Mouse (Mus musculus) testis, postnatal 14 days (tissue): Measurements from ENCODE around the gene Fyn.

ENCODE experiments used
- DNase-seq: peaks from one replicate; pipeline ENCODE4 v3.0.0; 2021; ENCODE audit warnings: low spot score

Fyn gene

GRCm38 (mm10) chr10:39443947-39444346 lies 75.3 kb downstream of the Fyn start:
- no peak for DNase-seq

- DNase-seq: no peak
Observed at GRCm38 (mm10) chr10:39445870-39446269, 77.2 kb downstream of the Fyn start.

GRCm38 (mm10) chr10:39446706-39447105 lies 78.1 kb downstream of the Fyn start:
- no peak for DNase-seq

- DNase-seq: no peak
Observed at GRCm38 (mm10) chr10:39449179-39449578, 80.5 kb downstream of the Fyn start.

GRCm38 (mm10) chr10:39450356-39450755 lies 81.7 kb downstream of the Fyn start:
- DNase-seq: no peak

GRCm38 (mm10) chr10:39451065-39451464 lies 82.4 kb downstream of the Fyn start:
- DNase-seq: no peak

- DNase-seq: no peak
Observed at GRCm38 (mm10) chr10:39451918-39452624, 83.4 kb downstream of the Fyn start.

GRCm38 (mm10) chr10:39455344-39455743 lies 86.7 kb downstream of the Fyn start:
- no peak for DNase-seq

- DNase-seq: no peak
Observed at GRCm38 (mm10) chr10:39455857-39456620, 87.4 kb downstream of the Fyn start.

- no peak for DNase-seq
Observed at GRCm38 (mm10) chr10:39456776-39457175, 88.1 kb downstream of the Fyn start.

GRCm38 (mm10) chr10:39457281-39457680 lies 88.6 kb downstream of the Fyn start:
- no peak for DNase-seq

- peak; percentile 41 for DNase-seq
Observed at GRCm38 (mm10) chr10:39458766-39459699, 90.4 kb downstream of the Fyn start.

- no peak for DNase-seq
Observed at GRCm38 (mm10) chr10:39460621-39461020, 92.0 kb downstream of the Fyn start.

GRCm38 (mm10) chr10:39461909-39462308 lies 93.3 kb downstream of the Fyn start:
- no peak for DNase-seq

- DNase-seq: no peak
Observed at GRCm38 (mm10) chr10:39462711-39463110, 94.1 kb downstream of the Fyn start.

GRCm38 (mm10) chr10:39464383-39464782 lies 95.7 kb downstream of the Fyn start:
- DNase-seq: no peak

GRCm38 (mm10) chr10:39467317-39467716 lies 98.7 kb downstream of the Fyn start:
- DNase-seq: no peak

GRCm38 (mm10) chr10:39467821-39468220 lies 99.2 kb downstream of the Fyn start:
- DNase-seq: no peak

GRCm38 (mm10) chr10:39468576-39468975 lies 99.9 kb downstream of the Fyn start:
- DNase-seq: no peak

- DNase-seq: no peak
Observed at GRCm38 (mm10) chr10:39469341-39469740, 100.7 kb downstream of the Fyn start.

GRCm38 (mm10) chr10:39470321-39470720 lies 101.7 kb downstream of the Fyn start:
- DNase-seq: no peak

GRCm38 (mm10) chr10:39471040-39471713 lies 102.5 kb downstream of the Fyn start:
- DNase-seq: no peak
